Mouse (Mus musculus): ENCODE data around the gene Olfr860.
"Not testable (repeated sequence)": the region's sequence is repeated elsewhere in the genome, so short reads cannot be mapped to it uniquely, and the experiment has no call there.

Gene Olfr860

DNA sequence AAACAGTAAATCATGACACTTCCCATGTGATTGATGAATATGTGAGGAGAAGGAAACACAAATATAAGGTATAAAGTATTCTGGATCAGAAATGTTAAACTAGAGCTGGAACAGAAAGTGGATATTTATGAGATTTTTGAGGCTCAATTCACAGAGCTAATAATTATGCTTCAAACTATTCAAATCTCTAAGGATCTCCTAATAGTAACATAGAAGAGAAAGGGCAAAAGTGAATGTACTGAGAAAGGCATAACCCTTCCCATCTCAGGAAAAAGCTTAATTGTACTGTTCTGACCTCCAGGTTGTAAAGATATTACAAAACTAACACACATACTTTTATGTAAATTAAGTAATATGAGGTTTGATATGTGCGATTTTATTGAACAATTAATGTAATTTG is at the start of gene Olfr860:
Gene Olfr860 (minus strand): TSS at position 101 of the 400 bp plus-strand sequence.
- DNase-seq (ENCODE audit: low read depth, low spot score), result no peak

DNA sequence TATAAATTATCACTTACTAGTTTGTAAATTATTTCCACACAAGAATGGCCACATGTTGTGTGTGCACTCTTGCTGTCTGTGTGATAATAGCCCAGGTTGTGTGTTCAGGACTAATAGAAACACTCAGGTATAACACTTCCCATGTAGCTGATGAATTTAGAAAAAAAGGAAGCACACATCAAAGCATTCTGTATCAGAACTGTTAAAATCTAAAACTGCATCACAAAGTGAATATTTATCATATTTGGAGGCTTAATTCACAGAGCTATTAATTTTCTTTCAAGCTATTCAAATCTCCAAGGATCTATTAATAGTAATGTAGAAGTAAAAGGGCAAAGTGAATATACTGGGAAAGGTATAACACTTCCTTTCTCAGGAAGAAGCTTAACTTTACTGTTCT is 38.4 kb upstream of the Olfr860 start, which contains the start of gene Olfr862:
Gene Olfr862 (minus strand): TSS at position 101 of the 400 bp plus-strand sequence.
- DNase-seq (ENCODE audit: low read depth, low spot score), result no peak

DNA sequence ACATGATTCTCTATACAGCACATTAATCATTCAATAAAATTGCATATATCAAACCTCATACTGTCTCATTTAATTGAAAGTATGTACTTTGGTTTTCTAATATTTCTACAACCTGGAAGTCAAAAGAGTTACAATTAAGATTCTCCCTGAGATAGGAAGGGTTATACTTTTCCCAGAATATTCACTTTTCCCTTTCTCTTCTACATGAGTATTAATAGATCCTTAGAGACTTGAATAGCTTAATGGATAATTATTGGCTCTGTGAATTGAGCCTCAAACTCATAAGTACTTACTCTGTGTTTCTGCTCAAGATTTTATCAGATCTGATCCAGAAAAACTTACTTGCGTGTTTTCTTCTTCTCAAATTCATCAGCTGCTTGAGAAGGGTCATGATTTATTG is 44.9 kb downstream of the Olfr860 start, which contains the start of gene Olfr859:
Gene Olfr859 (plus strand): TSS at position 301 of the 400 bp plus-strand sequence.
- not testable (repeated sequence) for DNase-seq (ENCODE audit: low read depth, low spot score)

DNA sequence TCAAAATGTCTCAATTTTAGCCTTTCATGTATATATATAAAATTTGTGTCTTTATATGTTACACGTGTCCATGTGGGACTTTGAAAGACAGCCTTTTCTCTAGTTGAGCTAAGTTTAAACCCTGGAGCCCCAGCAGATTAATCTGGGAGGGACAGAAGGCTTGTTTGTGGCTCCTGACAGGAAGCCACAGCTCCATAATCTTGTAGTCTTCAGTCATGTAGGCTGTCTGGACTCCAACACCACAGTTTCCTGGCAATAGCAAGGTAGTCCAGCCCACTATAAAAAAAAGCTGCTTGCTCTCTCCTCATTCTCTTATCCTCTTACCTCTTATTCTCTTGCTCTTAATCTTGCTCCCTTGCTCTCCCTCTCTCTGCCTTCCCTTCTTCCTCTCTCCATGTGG is 46.5 kb downstream of the Olfr860 start:
- no peak for DNase-seq (ENCODE audit: low read depth, low spot score)

All from ES-CJ7 (cell line).